Mouse (Mus musculus) adrenal gland, postnatal 25 days (tissue): Measurements from ENCODE around the gene Kcnma1. TPM values are rescaled to one million over a fixed set of nuclear protein-coding genes. Genes with fewer than 3 reads are reported as not detected.
A peak's percentile ranks its signal among the peaks of the same experiment; 100 is the strongest.

Experiments
- DNase-seq: peaks from one replicate; pipeline ENCODE4 v3.0.0; 2021; ENCODE audit warnings: mixed read lengths
- total RNA-seq: library from RNA; stranded (reverse); gene quantifications from 2 replicates; pipeline ENCODE4 v1.2.3, GENCODE M21; 2021

The Kcnma1 gene
- total RNA-seq, 1 experiment from 2014 or later, result 64.0 TPM

- DNase-seq, result no peak
Observed at GRCm38 (mm10) chr14:23966471-23966870, 47.8 kb downstream of the Kcnma1 start.

DNA sequence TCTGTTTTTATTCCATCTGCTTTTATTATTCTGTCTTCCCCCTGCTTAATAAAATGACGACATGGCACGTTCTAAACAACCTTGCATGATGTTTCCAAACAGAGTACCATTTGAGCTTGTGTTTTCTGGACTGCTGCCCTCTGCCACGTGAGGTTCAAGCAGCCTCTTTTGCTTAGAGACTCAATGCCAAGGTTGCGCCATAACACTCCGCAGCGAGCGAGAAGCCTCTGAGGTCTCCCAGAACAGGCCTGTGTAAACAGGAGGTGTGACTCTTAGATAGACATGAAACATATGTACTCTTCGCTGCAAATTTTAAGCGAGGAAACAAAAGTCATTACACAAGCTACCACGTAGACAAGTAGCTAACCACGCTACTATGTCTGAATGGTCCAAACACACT lies 55.2 kb downstream of the Kcnma1 start:
- peak; percentile 60 for DNase-seq

DNA sequence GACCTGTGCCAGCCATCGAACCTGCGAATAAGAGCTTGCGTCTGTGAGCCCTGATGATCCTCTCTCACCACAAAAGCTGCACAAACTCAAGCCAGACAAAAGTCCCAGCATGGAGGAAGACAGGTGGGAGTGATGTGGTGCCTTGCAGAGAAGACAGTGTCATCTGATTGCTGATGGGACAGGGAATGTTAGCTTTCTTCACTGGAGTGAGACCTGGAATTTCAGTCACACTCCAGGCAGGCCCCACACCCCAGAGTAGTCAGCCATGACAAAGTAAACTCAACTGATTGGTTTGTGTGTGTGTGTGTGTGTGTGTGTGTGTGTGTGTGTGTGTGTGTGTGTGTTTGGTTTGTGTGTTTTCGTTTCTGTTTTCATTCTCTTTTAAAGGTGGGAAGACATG lies 57.0 kb downstream of the Kcnma1 start:
- no peak for DNase-seq

DNA sequence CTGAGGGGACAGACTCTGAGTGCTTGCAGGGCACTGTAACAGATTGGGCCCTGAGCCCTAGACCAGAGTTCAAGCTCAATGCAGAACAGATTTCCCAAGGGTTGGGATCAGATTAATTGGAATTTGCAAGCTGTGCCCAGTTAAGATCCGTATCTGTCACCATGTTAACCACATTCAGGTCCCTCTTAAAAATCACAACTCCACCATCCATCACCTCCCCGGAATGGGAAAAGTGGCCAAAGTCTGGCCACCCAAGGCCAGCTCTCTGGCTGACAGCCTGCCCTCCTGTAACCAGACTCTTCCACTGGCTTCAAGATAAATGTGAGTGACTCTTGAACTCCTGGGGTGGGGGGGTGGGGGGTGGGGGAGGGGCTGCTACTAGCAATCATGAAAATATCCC lies 70.4 kb downstream of the Kcnma1 start:
- peak; percentile 38 for DNase-seq

- no peak for DNase-seq
Observed at GRCm38 (mm10) chr14:23943152-23943551, 71.1 kb downstream of the Kcnma1 start.

- DNase-seq, result peak; percentile 84
Observed at GRCm38 (mm10) chr14:23942103-23942502, 72.2 kb downstream of the Kcnma1 start.

DNA sequence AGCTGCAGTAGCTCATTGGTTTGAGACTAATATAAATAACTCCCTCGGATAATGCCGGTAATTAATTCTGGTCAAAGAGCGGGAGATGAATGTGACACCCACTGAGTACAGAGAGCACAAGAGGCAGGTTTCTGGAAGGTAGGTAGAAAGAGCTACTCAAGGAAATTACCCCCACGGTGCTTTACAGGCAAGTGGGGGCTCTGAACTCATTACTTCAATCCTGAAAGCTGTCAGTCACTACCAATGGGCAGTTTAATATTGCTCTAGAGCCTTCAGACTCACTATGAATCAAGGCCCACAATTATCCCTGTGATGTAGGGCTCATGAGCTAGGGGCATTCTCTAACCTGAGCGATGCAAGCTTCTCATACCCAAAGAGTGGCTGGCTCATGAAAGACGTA lies 79.3 kb downstream of the Kcnma1 start:
- DNase-seq, result no peak

DNA sequence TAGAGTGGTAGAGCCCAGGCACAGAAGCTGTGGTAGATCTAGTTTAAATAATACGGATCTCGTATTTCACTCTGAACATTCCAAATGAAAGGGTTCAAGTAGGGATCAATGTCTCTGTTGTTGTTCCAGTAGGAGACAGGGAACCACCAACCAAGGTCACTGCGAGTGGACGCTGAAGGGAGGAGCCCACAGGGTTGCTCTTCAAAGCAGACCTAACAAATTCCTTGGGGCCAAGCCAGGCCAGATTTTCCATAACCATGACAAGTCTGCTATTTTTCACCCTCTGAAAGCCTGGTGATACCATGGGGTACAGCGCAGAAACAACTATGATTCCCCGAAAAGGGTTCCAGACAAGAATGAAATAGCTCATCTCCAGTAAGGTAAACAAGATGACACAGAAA lies 82.6 kb downstream of the Kcnma1 start:
- DNase-seq, result peak; percentile 64

DNA sequence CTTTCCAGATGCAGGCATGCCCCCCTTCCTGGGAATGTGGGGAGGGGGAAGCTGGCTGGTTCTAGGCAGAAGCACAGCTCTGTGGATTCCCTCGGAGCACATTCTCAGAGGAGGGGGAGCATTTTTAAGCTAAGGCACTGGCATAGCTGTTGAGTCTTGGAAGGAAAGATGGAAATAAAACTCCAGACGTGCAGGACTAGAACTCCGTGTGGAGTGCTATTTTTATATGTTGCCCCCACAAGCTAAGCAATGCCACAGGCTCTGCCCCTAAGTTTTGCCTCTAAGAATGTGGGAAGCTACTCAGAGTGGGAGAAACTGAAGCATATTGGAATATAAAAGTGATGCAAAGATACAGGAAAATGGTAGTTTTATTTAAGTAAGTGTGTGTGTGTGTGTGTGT lies 85.1 kb downstream of the Kcnma1 start:
- no peak for DNase-seq

DNA sequence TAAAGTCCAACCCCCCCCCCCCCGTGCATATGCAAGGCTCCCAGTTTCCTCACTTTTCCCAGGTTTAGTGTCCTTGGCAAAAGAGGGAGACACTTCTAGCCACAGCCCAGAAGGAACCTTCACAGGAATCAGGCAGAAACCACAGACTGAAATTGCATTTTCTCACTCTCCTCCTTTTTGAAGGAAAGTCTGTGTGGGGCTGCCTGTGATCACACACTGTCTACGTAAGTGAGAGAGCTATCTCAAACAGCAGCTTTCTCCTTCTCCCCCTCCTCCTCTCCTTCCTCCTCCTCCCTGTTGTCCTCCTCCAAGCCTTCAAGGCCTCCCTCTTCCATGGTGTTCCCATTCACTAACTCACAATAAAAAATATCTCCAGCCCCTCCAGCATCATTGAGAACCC lies 90.9 kb downstream of the Kcnma1 start:
- no peak for DNase-seq

- no peak for DNase-seq
Observed at GRCm38 (mm10) chr14:23922755-23923154, 91.5 kb downstream of the Kcnma1 start.

DNA sequence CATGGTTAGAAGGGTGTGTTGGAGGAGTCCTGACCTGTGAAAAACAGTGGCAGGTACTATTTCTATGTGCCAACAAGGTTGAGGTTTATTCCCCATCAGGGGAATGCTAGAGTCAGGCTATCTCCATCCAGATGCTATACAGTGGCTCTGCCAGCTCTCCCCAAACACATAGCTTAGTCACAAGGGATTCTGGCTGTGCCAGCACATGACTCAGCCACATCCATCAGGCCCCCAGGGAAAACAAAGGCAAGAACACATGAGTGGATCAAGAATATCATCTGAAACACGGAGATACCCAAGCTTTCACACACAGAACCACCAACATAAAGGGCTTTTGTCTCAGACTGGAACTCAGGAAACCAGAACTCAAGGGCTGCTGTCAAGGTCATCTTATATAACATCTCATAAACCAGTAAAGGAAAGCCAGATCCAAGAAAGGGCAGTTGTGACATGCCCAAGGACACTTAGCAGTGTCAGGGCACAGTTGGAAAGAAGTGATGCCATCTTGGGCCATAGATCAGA lies 103.1 kb downstream of the Kcnma1 start:
- peak; percentile 62 for DNase-seq

- no peak for DNase-seq
Observed at GRCm38 (mm10) chr14:23908564-23908963, 105.7 kb downstream of the Kcnma1 start.

DNA sequence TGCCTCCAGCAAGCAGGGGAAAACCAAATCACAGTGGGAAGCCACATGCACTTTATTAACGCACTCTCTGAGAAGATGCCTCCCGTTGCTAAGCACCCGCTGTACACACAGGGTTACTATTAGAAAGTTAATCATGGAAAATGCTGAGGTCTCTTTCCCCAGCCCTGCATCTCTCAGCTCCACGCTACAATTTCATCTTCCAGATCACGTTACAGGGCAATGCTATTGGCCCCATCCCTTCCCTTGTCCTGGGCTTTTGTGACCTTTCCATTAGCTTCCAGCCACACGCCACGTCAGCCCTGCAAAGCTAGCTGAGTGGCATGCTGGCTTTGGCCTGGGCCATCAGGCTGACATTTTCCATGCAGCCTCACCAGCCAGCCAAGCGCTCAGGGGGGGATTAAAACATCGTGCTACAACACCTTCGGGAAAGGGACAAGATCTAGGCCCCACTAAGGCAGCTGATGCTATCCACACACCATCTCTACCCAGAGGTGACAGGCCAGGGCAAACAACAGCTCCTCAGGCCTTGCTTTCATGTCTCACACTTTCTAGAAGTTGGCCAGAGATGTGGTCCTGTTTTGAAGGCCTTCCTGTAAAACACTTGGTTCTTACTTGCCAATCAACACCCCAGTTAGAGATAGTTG lies 111.5 kb downstream of the Kcnma1 start:
- peak; percentile 20 for DNase-seq

GRCm38 (mm10) chr14:23899462-23899861 lies 114.8 kb downstream of the Kcnma1 start:
- no peak for DNase-seq

DNA sequence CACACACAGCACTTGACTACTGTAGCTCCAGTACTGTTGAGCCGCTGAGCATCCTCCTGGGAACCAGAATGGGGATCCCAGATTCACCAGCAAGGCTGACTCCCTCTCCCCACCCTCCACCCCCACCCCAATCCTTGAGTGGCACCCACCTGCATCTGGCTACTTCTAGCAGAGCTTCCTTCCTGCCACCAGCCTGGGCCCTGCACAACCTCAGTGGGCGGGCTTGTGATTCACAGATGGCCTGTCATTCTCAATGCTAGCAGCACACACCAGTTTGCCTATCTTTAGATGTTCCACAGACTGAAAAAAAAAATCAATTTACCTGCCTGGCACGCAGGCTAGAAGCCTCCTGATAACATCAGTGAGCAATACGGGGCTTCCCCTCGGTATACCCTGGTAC lies 116.5 kb downstream of the Kcnma1 start:
- DNase-seq, result no peak

- no peak for DNase-seq
Observed at GRCm38 (mm10) chr14:23896036-23896435, 118.3 kb downstream of the Kcnma1 start.

GRCm38 (mm10) chr14:23886112-23886511 lies 128.2 kb downstream of the Kcnma1 start:
- no peak for DNase-seq

GRCm38 (mm10) chr14:23885539-23885938 lies 128.8 kb downstream of the Kcnma1 start:
- DNase-seq, result peak; percentile 63

DNA sequence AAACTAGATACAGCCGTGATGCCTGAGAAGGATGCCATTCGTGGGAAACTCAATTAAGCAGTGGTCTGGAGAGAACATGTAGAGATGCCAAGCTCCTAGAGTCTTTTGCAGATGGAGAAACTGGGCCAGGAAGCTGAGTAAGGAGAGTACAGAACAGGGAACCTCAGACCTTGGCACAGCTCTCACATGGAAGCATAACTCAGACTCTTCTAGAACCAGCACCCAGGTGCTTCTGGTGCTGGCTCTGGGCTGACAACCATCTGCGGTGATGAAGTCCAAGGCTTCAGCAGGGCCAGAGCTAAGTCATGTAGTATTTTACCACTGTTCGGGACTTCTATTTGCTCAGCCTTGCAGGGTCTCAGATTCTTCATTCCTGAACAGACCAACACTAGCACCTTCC lies 129.2 kb downstream of the Kcnma1 start:
- DNase-seq, result no peak

- no peak for DNase-seq
Observed at GRCm38 (mm10) chr14:23882001-23882400, 132.3 kb downstream of the Kcnma1 start.

DNA sequence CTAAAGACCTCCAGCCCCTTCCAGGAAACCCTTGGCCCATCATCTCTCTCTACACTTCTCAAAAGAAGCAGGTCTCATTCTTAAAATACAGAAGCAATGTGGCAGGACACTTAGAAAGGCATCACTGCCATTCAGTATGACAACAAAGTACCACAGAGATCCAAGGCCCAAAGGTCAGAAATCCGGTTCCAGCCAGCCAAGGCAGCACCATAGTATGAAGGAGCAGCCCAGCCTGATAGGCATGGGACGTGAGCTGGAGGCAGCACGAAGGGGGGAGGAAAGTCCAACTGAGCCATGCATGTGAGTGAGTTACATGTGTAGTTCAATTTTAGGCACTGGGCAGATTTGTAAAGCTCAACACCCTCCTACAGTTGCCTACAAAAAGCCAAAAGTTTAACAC lies 135.0 kb downstream of the Kcnma1 start:
- DNase-seq, result no peak

DNA sequence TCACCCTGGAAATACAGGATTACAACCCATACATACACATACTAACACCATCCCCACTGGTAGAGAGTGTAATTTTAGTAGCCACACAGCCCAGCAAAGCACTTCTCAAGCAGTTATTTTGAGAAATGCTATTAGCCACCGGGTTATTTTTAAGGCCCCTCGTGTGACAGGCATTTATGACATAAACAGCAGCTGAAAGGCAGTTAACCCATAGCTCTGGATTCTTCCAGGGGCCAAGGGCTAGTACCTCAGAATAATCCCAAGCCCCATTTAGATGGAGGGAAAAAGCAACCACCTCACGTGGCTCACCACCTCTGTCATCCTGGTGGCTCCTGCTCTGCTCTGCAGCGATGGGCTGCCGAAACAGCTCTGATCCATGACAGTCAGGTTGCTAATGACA lies 136.7 kb downstream of the Kcnma1 start:
- no peak for DNase-seq

GRCm38 (mm10) chr14:23874545-23874944 lies 139.7 kb downstream of the Kcnma1 start:
- DNase-seq, result no peak

GRCm38 (mm10) chr14:23857034-23857433 lies 157.3 kb downstream of the Kcnma1 start:
- no peak for DNase-seq
